Comparison of ENCODE assay signal across 16 mouse cellular contexts in the genomic region with DNA sequence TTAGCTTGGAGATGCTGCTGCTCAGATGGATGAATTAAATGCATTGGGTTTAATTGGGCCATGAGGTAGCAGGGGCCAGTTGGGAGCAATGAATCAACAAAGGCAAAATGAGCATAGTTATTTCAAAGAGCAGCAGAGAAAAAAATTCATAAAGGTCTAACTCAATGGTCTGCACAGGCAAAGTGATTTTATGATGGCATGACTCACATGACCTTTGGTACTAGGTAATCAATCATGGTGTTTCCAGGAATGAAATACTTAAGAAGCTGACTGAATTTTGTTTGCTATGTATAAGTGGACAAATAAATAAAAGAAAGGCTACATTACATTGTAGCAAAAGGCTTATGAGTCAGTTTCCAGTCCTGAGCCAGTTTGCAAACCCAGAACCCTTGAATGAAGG.
A peak's percentile ranks its signal among the peaks of the same experiment; 100 is the strongest.
DNase-seq lines count a peak whose midpoint lies in the region.
"Had no signal": no experiment of that assay in that cellular context is flagged by ENCODE, and none has a peak within 500 bp of the region (broad histone marks: within the 10 kb centered on the region; RNA-seq: fewer than 3 reads in every experiment).

No protein-coding gene starts in this region.

- peak; percentile 5 for DNase-seq in adrenal gland, adult 2 months
- DNase-seq in adrenal gland, postnatal 25 days, result no peak
- DNase-seq in 3T3-L1 (ENCODE audit: low read depth, low spot score), result peak; percentile 81
- DNase-seq in NIH3T3 (ENCODE audit: low read depth), result peak; percentile 45
- peak; percentile 3 for DNase-seq in large intestine, adult 2 months (ENCODE audit: low read depth, low spot score)
- no peak for DNase-seq in heart, postnatal 10 days
- no peak for DNase-seq in retina, embryonic 14.5 days (ENCODE audit: low spot score)
- no peak for DNase-seq in heart, adult 8-10 months (ENCODE audit: low spot score)
- DNase-seq: adrenal gland, postnatal 10 days; adrenal gland, postnatal 36 days; cerebellum, adult 11-12 months; cerebellum, adult 2 months; cerebellum, adult 9-10 months; cerebellum, postnatal 10 days; cerebellum, postnatal 25 days; forebrain, postnatal 0 days had no signal

- intact Hi-C loops in heart, postnatal 10 days (cut with DNase I), result no loop called here

Comparison
In these comparisons a context has a peak if more than half of its experiments do, and no peak if none do; other contexts are left out.
1. DNase-seq: peak in adrenal gland, adult 2 months (single experiment), 3T3-L1 (single experiment), NIH3T3 (single experiment) and large intestine, adult 2 months (single experiment); none in adrenal gland, postnatal 25 days (single experiment), heart, postnatal 10 days (0 of 2), retina, embryonic 14.5 days (single experiment) and heart, adult 8-10 months (single experiment).